Mouse (Mus musculus) heart, adult 2 months (tissue): Measurements from ENCODE around the gene Slc2a4. TPM values are rescaled to one million over a fixed set of nuclear protein-coding genes. Genes with fewer than 3 reads are reported as not detected.
A peak's percentile ranks its signal among the peaks of the same experiment; 100 is the strongest.

Experiments
- DNase-seq, 2 experiments: peaks; one replicate each; pipeline ENCODE4 v3.0.0; 2021
- H3K27ac ChIP-seq: fragments of 200-600 bp; 2 replicates; pipeline ENCODE4 v1.8.1; 2022
- H3K27me3 ChIP-seq: fragments of 200-500 bp; 2 replicates; pipeline ENCODE4 v1.6.1; 2012; ENCODE audit warnings: mild to moderate bottlenecking, low read length, inconsistent platforms, mixed read lengths; ENCODE audit not compliant: control insufficient read depth, insufficient read depth
- H3K36me3 ChIP-seq: fragments of 200-500 bp; 2 replicates; pipeline ENCODE4 v1.6.1; 2012; ENCODE audit warnings: low read length, inconsistent platforms; ENCODE audit not compliant: control insufficient read depth, insufficient read depth
- H3K4me1 ChIP-seq: fragments of 200-500 bp; 2 replicates; pipeline ENCODE4 v1.6.1; 2011; ENCODE audit warnings: low read length; ENCODE audit not compliant: control insufficient read depth, insufficient read depth
- H3K4me3 ChIP-seq: fragments of 200-600 bp; 2 replicates; pipeline ENCODE4 v1.8.1; 2022
- H3K79me2 ChIP-seq: fragments of 200-500 bp; replicated peaks from 2 replicates; pipeline ENCODE4 v1.6.1; 2012; ENCODE audit warnings: mild to moderate bottlenecking, inconsistent platforms, low read length, moderate library complexity, mixed read lengths; ENCODE audit not compliant: control insufficient read depth, insufficient read depth
- H3K9ac ChIP-seq: fragments of 200-500 bp; 2 replicates; pipeline ENCODE4 v1.6.1; 2012; ENCODE audit warnings: low read depth, mild to moderate bottlenecking, control low read depth, inconsistent platforms, low read length, mixed read lengths
- CTCF ChIP-seq: fragments of 200-600 bp; IDR thresholded peaks from 2 replicates; pipeline ENCODE4 v1.8.1; 2022; ENCODE audit warnings: antibody characterized with exemption, mild to moderate bottlenecking, moderate library complexity
- EP300 ChIP-seq: fragments of 200-500 bp; IDR thresholded peaks from 2 replicates; pipeline ENCODE4 v1.6.1; 2011; ENCODE audit warnings: low read depth, low read length, control low read depth; ENCODE audit not compliant: insufficient read depth
- POLR2A ChIP-seq: fragments of 200-500 bp; IDR thresholded peaks from 2 replicates; pipeline ENCODE4 v1.6.1; 2011; ENCODE audit warnings: mild to moderate bottlenecking, low read depth, low read length, control low read depth; ENCODE audit not compliant: insufficient read depth
- WGBS: fragments of 180-500 bp; shearing (Covaris S2); methylation state at CpG from one replicate; pipeline ENCODE4 v1.1.7; 2018; 5-methylcytosine and 5-hydroxymethylcytosine counted together
- intact Hi-C: fragments of 180-260 bp; cut with DNase I; formaldehyde crosslinking; loops from one replicate; pipeline ENCODE4 v1.15.1; 2025
- polyA plus RNA-seq: library from polyadenylated mRNA; depleted of rRNA; stranded (reverse); fragments of >200 nt; gene quantifications from 2 replicates; pipeline ENCODE4 v1.2.3, GENCODE M21; 2012
- total RNA-seq, 2 experiments: library from RNA; stranded (reverse); gene quantifications; 2 replicates each; pipeline ENCODE4 v1.2.3; 2021

The Slc2a4 gene
- total and polyA plus RNA-seq, 3 experiments, result 363 to 516 (median 456) TPM

GRCm38 (mm10) chr11:69936156-69936555 is 11.8 kb downstream of the Slc2a4 start:
- H3K27ac ChIP-seq, result peak overlapping the region; percentile 71
- no peaks in the 10 kb centered on the region for H3K27me3 ChIP-seq
- WGBS, result 2% methylated on average over 30 of the region's 30 CpGs
- no peaks in the 10 kb centered on the region for H3K36me3 ChIP-seq
- DNase-seq, result peak in 1 of 2 experiments; percentile 40
- H3K9ac ChIP-seq, result peak overlapping the region; percentile 81
- H3K4me3 ChIP-seq, result peak overlapping the region; percentile 50
- TF ChIP-seq POLR2A (no peak), CTCF (no peak), EP300 (no peak)
- H3K79me2 ChIP-seq, result no peaks in the 10 kb centered on the region
- peaks cover 11% of the 10 kb centered on the region for H3K4me1 ChIP-seq
- intact Hi-C loops, result no loop called here

- peak; percentile 88 to 89 for DNase-seq
- 3% methylated on average over 62 of the region's 62 CpGs for WGBS
- H3K79me2 ChIP-seq, result no peaks in the 10 kb centered on the region
- intact Hi-C loops, result loop anchor here (2.0 kb wide), 1 partner anchor 65 kb away; the partner anchor contains the start of gene Dvl2
- peaks cover 11% of the 10 kb centered on the region for H3K4me1 ChIP-seq
- H3K9ac ChIP-seq, result peak within 1 kb of the TSS; percentile 81
- H3K27ac ChIP-seq, result peak within 1 kb of the TSS; percentile 71
- no peaks in the 10 kb centered on the region for H3K27me3 ChIP-seq
- no peak for TF ChIP-seq POLR2A
- no peak for TF ChIP-seq EP300
- TF ChIP-seq CTCF, result peak; percentile 21; the same call in 1 of the 2 replicates
- no peaks in the 10 kb centered on the region for H3K36me3 ChIP-seq
- peak within 1 kb of the TSS; percentile 50 for H3K4me3 ChIP-seq
These were observed 12.7 kb downstream of the Slc2a4 start, which contains the start of gene Ybx2 for GRCm38 (mm10) chr11:69935137-69935879. Ybx2 (plus strand) TSS chr11:69935796.

- DNase-seq, result no peak
- H3K27ac ChIP-seq, result 0 out of 2 replicates have a peak overlapping the region, but pooled peaks have one; percentile 5
- no peaks in the 10 kb centered on the region for H3K79me2 ChIP-seq
- H3K36me3 ChIP-seq, result no peaks in the 10 kb centered on the region
- TF ChIP-seq POLR2A, result no peak
- no peak for TF ChIP-seq CTCF
- TF ChIP-seq EP300, result no peak
- 23% methylated on average over 6 of the region's 6 CpGs for WGBS
- H3K9ac ChIP-seq, result no peak overlapping the region
- intact Hi-C loops, result loop anchor here (1.0 to 5.0 kb wide), 3 partner anchors 15 to 268 kb away; partner anchors contain the start of gene Dvl2
- peak overlapping the region; percentile 30; the same call in 1 of the 2 replicates for H3K4me3 ChIP-seq
- H3K4me1 ChIP-seq, result peaks cover 11% of the 10 kb centered on the region
- no peaks in the 10 kb centered on the region for H3K27me3 ChIP-seq
These were observed 13.3 kb downstream of the Slc2a4 start for GRCm38 (mm10) chr11:69934681-69935080.

- peak; percentile 89 to 95 for DNase-seq
- TF ChIP-seq CTCF (peak; percentile 94), EP300 (peak; percentile 89), POLR2A (no peak)
- Histone ChIP-seq H3K4me3 (peak overlapping the region; percentile 30; the same call in 1 of the 2 replicates), H3K36me3 (no peaks in the 10 kb centered on the region), H3K79me2 (no peaks in the 10 kb centered on the region), H3K27ac (0 out of 2 replicates have a peak overlapping the region, but pooled peaks have one; percentile 5), H3K27me3 (no peaks in the 10 kb centered on the region), H3K4me1 (peaks cover 11% of the 10 kb centered on the region), H3K9ac (peak overlapping the region; percentile 13; the same call in 1 of the 2 replicates)
- WGBS, result under 1% methylated on average over 18 of the region's 18 CpGs
- intact Hi-C loops, result loop anchor here (1.0 to 5.0 kb wide), 3 partner anchors 15 to 268 kb away; partner anchors contain the start of gene Dvl2
These were observed 13.8 kb downstream of the Slc2a4 start for GRCm38 (mm10) chr11:69934169-69934568.

GRCm38 (mm10) chr11:69933066-69933465 is 14.9 kb downstream of the Slc2a4 start:
- peaks cover 11% of the 10 kb centered on the region for H3K4me1 ChIP-seq
- intact Hi-C loops, result loop anchor here (5.0 kb wide), 1 partner anchor 269 kb away; no protein-coding TSS in a partner anchor
- no peak overlapping the region for H3K27ac ChIP-seq
- H3K79me2 ChIP-seq, result no peaks in the 10 kb centered on the region
- 73% methylated on average over 4 of the region's 4 CpGs for WGBS
- DNase-seq, result no peak
- H3K4me3 ChIP-seq, result no peak overlapping the region
- H3K27me3 ChIP-seq, result no peaks in the 10 kb centered on the region
- H3K36me3 ChIP-seq, result no peaks in the 10 kb centered on the region
- H3K9ac ChIP-seq, result no peak overlapping the region
- TF ChIP-seq CTCF (no peak), POLR2A (no peak), EP300 (no peak)

- Histone ChIP-seq H3K27ac (no peak overlapping the region), H3K79me2 (no peaks in the 10 kb centered on the region), H3K4me3 (no peak overlapping the region), H3K27me3 (no peaks in the 10 kb centered on the region), H3K4me1 (peaks cover 7% of the 10 kb centered on the region), H3K36me3 (no peaks in the 10 kb centered on the region), H3K9ac (no peak overlapping the region)
- DNase-seq, result no peak
- WGBS, result 48% methylated on average over 3 of the region's 3 CpGs
- no peak for TF ChIP-seq POLR2A
- no peak for TF ChIP-seq EP300
- TF ChIP-seq CTCF, result peak; percentile 54
- intact Hi-C loops, result loop anchor here (5.0 kb wide), 1 partner anchor 270 kb away; no protein-coding TSS in a partner anchor
These were observed 15.7 kb downstream of the Slc2a4 start for GRCm38 (mm10) chr11:69932254-69932653.
